ENCODE assay signal across 8 mouse cellular contexts in genomic region chrX:20291282-20292039, GRCm38 (mm10). TPM values are rescaled to one million over a fixed set of nuclear protein-coding genes. Genes with fewer than 3 reads are reported as not detected.
DNase-seq lines count a peak whose midpoint lies in the region; ATAC-seq lines count a peak whose summit lies in the region.

Slc9a7 (minus strand) TSS chrX:20291807.

- H3K9me3 ChIP-seq in erythroblast, embryonic 14.5 days (ENCODE audit: control insufficient read depth, low read length), result peaks cover 2% of the 10 kb centered on the region; the same call in 1 of the 2 replicates
- no peaks in the 10 kb centered on the region for H3K9me3 ChIP-seq in forebrain, embryonic 12.5 days
- H3K9me3 ChIP-seq in heart, embryonic 15.5 days (replicated peaks), result no peaks in the 10 kb centered on the region
- no peaks in the 10 kb centered on the region for H3K9me3 ChIP-seq in liver, embryonic 13.5 days (replicated peaks)

- no peaks in the 10 kb centered on the region for H3K4me1 ChIP-seq in erythroblast, embryonic 14.5 days (ENCODE audit: control insufficient read depth)
- no peaks in the 10 kb centered on the region for H3K4me1 ChIP-seq in forebrain, embryonic 12.5 days
- no peaks in the 10 kb centered on the region for H3K4me1 ChIP-seq in heart, embryonic 15.5 days (replicated peaks)
- H3K4me1 ChIP-seq in liver, embryonic 13.5 days (replicated peaks), result no peaks in the 10 kb centered on the region

- no peaks in the 10 kb centered on the region for H3K36me3 ChIP-seq in erythroblast, embryonic 14.5 days (ENCODE audit: control insufficient read depth)
- H3K36me3 ChIP-seq in forebrain, embryonic 12.5 days (replicated peaks), result no peaks in the 10 kb centered on the region
- no peaks in the 10 kb centered on the region for H3K36me3 ChIP-seq in heart, embryonic 15.5 days
- H3K36me3 ChIP-seq in liver, embryonic 13.5 days, result no peaks in the 10 kb centered on the region
- H3K36me3 ChIP-seq in splenic B cell, adult 2 months (ENCODE audit: control insufficient read depth, insufficient read depth, low read length, poor library complexity, severe bottlenecking), result no peaks in the 10 kb centered on the region

- H3K4me2 ChIP-seq in forebrain, embryonic 12.5 days, result peak within 1 kb of the TSS; percentile 66
- peak within 1 kb of the TSS; percentile 75 for H3K4me2 ChIP-seq in heart, embryonic 15.5 days
- peak within 1 kb of the TSS; percentile 70 for H3K4me2 ChIP-seq in liver, embryonic 13.5 days

- H3K4me3 ChIP-seq in erythroblast, embryonic 14.5 days (replicated peaks), result peak within 1 kb of the TSS; percentile 48
- H3K4me3 ChIP-seq in forebrain, embryonic 12.5 days (replicated peaks), result peak within 1 kb of the TSS; percentile 60
- peak within 1 kb of the TSS; percentile 69 for H3K4me3 ChIP-seq in heart, embryonic 15.5 days
- peak within 1 kb of the TSS; percentile 54 for H3K4me3 ChIP-seq in liver, embryonic 13.5 days (replicated peaks)

- ATAC-seq in erythroblast, adult 5-6 weeks (replicated peaks; ENCODE audit: low FRiP score, poor library complexity, severe bottlenecking), result no peak
- ATAC-seq in forebrain, embryonic 12.5 days (ENCODE audit: low FRiP score), result peak; percentile 91
- ATAC-seq in heart, embryonic 15.5 days (replicated peaks; ENCODE audit: insufficient number of reproducible peaks, insufficient read depth, low FRiP score, low read depth), result peak; percentile 93
- peak; percentile 41; the same call in 1 of the 2 replicates for ATAC-seq in liver, embryonic 13.5 days (ENCODE audit: low read depth)

- H3K27me3 ChIP-seq in erythroblast, embryonic 14.5 days (ENCODE audit: control insufficient read depth), result peaks cover 28% of the 10 kb centered on the region
- no peaks in the 10 kb centered on the region for H3K27me3 ChIP-seq in forebrain, embryonic 12.5 days
- no peaks in the 10 kb centered on the region for H3K27me3 ChIP-seq in heart, embryonic 15.5 days
- H3K27me3 ChIP-seq in liver, embryonic 13.5 days, result peaks cover 18% of the 10 kb centered on the region
- H3K27me3 ChIP-seq in splenic B cell, adult 2 months (ENCODE audit: control insufficient read depth, insufficient read depth, low read length, poor library complexity, severe bottlenecking), result no peaks in the 10 kb centered on the region

- DNase-seq in kidney, postnatal 14 days, result peak; percentile 68
- no peak for DNase-seq in liver, embryonic 13.5 days
- DNase-seq in natural killer cell, adult 2 months (ENCODE audit: low spot score in 2 of 2), result peak; percentile 55 to 68
- DNase-seq in splenic B cell, adult 2 months (ENCODE audit: low read depth, low spot score), result peak; percentile 84

- no peak within 1 kb of the TSS for H3K27ac ChIP-seq in forebrain, embryonic 12.5 days
- H3K27ac ChIP-seq in heart, embryonic 15.5 days, result peak within 1 kb of the TSS; percentile 72
- no peak within 1 kb of the TSS for H3K27ac ChIP-seq in liver, embryonic 13.5 days

- H3K9ac ChIP-seq in forebrain, embryonic 12.5 days, result peak within 1 kb of the TSS; percentile 54
- peak within 1 kb of the TSS; percentile 62 for H3K9ac ChIP-seq in heart, embryonic 15.5 days
- no peak within 1 kb of the TSS for H3K9ac ChIP-seq in liver, embryonic 13.5 days

- 17% methylated on average over 56 of the region's 65 CpGs for WGBS in forebrain, embryonic 12.5 days
- WGBS in heart, embryonic 15.5 days, result 9% methylated on average over 48 of the region's 65 CpGs
- WGBS in liver, embryonic 13.5 days (ENCODE audit: insufficient replicate concordance), result 8% methylated on average over 57 of the region's 65 CpGs

RNA-seq across cellular contexts. Expression of gene Slc9a7, which starts in this region (rescaled TPM):
- not detected in 2 replicates for polyA plus RNA-seq in erythroblast, embryonic 14.5 days (2012)
- 4.2 TPM in 1 of 2 replicates, not detected in the other for total RNA-seq in erythroblast, adult 5-6 weeks (2015; ENCODE audit: low replicate concordance)
- 0.98 TPM in 1 of 2 replicates, not detected in the other for total RNA-seq in erythroblast, adult 5-6 weeks (2017; ENCODE audit: low replicate concordance)
- polyA plus RNA-seq in forebrain, embryonic 12.5 days (2016; fragmentation: Nextera tagmentation; extraction: Ambion mirVana), result 2.0 and 2.1 TPM in 2 replicates
- polyA plus RNA-seq in heart, embryonic 15.5 days (2015; fragmentation: Nextera tagmentation; extraction: Ambion mirVana), result 4.7 and 6.2 TPM in 2 replicates
- polyA plus RNA-seq in liver, embryonic 13.5 days (2015; fragmentation: Nextera tagmentation; extraction: Ambion mirVana), result 0.21 and 0.38 TPM in 2 replicates

Comparison
In these comparisons a context has a peak if more than half of its experiments do, and no peak if none do; other contexts are left out.
1. Peak in ATAC-seq, H3K4me3 ChIP-seq and H3K4me2 ChIP-seq in liver, embryonic 13.5 days; RNA of the gene not detected or under 1 TPM.